Mouse (Mus musculus) hindbrain, embryonic 16.5 days (tissue): ENCODE measurements around the gene Klrk1. TPM values are rescaled to one million over a fixed set of nuclear protein-coding genes. Genes with fewer than 3 reads are reported as not detected.
"Not testable (repeated sequence)": the region's sequence is repeated elsewhere in the genome, so short reads cannot be mapped to it uniquely, and the experiment has no call there.

ENCODE experiments used
- ATAC-seq: fragments of 200-750 bp; cut with Nextera tagmentation; 2 replicates; pipeline ENCODE4 v1.8.0; 2017; ENCODE audit warnings: moderate TSS enrichment, moderate library complexity
- H3K27ac ChIP-seq: fragments of 300-500 bp; sonication (generic); 2 replicates; pipeline ENCODE4 v1.5.1; 2014; ENCODE audit warnings: low read depth, mild to moderate bottlenecking, control low read depth, low read length, moderate library complexity
- H3K27me3 ChIP-seq: fragments of 300-500 bp; sonication (generic); replicated peaks from 2 replicates; pipeline ENCODE4 v1.6.1; 2014; ENCODE audit warnings: low read length; ENCODE audit not compliant: control insufficient read depth, insufficient read depth
- H3K36me3 ChIP-seq: fragments of 300-500 bp; sonication (generic); 2 replicates; pipeline ENCODE4 v1.6.1; 2014; ENCODE audit warnings: mild to moderate bottlenecking, low read length, moderate library complexity, mixed read lengths; ENCODE audit not compliant: control insufficient read depth, insufficient read depth
- H3K4me1 ChIP-seq: fragments of 300-500 bp; sonication (generic); 2 replicates; pipeline ENCODE4 v1.6.1; 2014; ENCODE audit warnings: low read depth, low read length; ENCODE audit not compliant: control insufficient read depth, insufficient read depth
- H3K4me2 ChIP-seq: fragments of 300-500 bp; sonication (generic); 2 replicates; pipeline ENCODE4 v1.6.1; 2014; ENCODE audit warnings: mild to moderate bottlenecking, low read length, control low read depth, moderate library complexity
- H3K4me3 ChIP-seq: fragments of 300-500 bp; sonication (generic); 2 replicates; pipeline ENCODE4 v1.5.1; 2014; ENCODE audit warnings: mild to moderate bottlenecking, low read length, control low read depth, moderate library complexity
- H3K9ac ChIP-seq: fragments of 300-500 bp; sonication (generic); 2 replicates; pipeline ENCODE4 v1.6.1; 2014; ENCODE audit warnings: low read depth, mild to moderate bottlenecking, control low read depth, low read length, moderate library complexity
- H3K9me3 ChIP-seq: fragments of 300-500 bp; sonication (generic); 2 replicates; pipeline ENCODE4 v1.6.1; 2014; ENCODE audit warnings: mild to moderate bottlenecking, low read length, moderate library complexity; ENCODE audit not compliant: control insufficient read depth
- WGBS: fragments of 180-500 bp; shearing (Covaris S2); extraction: QIAGEN DNeasy Blood & Tissue Kit; methylation state at CpG from one replicate; pipeline ENCODE4 v1.1.7; 2014; 5-methylcytosine and 5-hydroxymethylcytosine counted together
- polyA plus RNA-seq: library from polyadenylated mRNA; unstranded; fragments of >200 nt; fragmentation: Nextera tagmentation; extraction: Ambion mirVana; gene quantifications from 2 replicates; pipeline ENCODE4 v1.2.1, GENCODE M21; 2015

The Klrk1 gene
- polyA plus RNA-seq = 0.25 and 0.26 TPM in 2 replicates

DNA sequence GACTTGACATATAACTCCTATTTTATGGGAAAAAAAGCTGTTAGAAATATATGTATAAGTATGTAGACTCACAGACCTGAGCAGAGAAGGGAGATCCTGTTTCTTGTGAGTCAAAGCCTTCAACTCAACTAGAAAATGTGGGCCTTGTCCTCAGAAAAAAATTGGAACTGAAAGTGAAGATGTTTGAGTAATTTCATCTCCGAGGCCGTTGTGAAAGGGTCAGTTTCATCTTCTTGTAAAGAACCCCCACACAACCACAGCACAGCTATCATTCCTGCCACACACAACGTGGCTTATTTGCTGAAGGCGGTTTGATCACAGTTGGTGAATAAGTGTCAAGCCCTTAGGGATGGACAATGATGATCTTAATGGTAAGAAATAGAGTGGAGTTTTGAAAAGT is at the start of gene Klrk1:
Gene Klrk1 (minus strand): TSS at position 130 of the 400 bp plus-strand sequence.
- WGBS = 81% methylated on average over 4 of the region's 4 CpGs

GRCm38 (mm10) chr6:129661301-129661700 is 37.6 kb upstream of the Klrk1 start:
- not testable (repeated sequence) for H3K36me3 ChIP-seq, H3K9me3 ChIP-seq, H3K4me3 ChIP-seq, H3K27me3 ChIP-seq, H3K9ac ChIP-seq, H3K4me2 ChIP-seq, H3K27ac ChIP-seq, ATAC-seq, H3K4me1 ChIP-seq
- no CpG with 5 or more reads among the region's 3 CpGs for WGBS

More for the DNA sequence above, at the start of gene Klrk1:
- Histone ChIP-seq H3K4me1 (no peaks in the 10 kb centered on the region), H3K27ac (no peak within 1 kb of the TSS), H3K27me3 (no peaks in the 10 kb centered on the region), H3K4me3 (no peak within 1 kb of the TSS), H3K4me2 (no peak within 1 kb of the TSS), H3K9me3 (no peaks in the 10 kb centered on the region), H3K9ac (no peak within 1 kb of the TSS), H3K36me3 (no peaks in the 10 kb centered on the region)
- ATAC-seq = no peak

GRCm38 (mm10) chr6:129660589-129660988 is 36.9 kb upstream of the Klrk1 start, which contains the start of gene Klrc2:
Gene Klrc2, minus strand, starts transcription at chr6:129660689.
- H3K9me3 ChIP-seq, H3K4me3 ChIP-seq, H3K4me2 ChIP-seq, ATAC-seq, H3K27ac ChIP-seq, H3K4me1 ChIP-seq, H3K27me3 ChIP-seq, H3K9ac ChIP-seq, H3K36me3 ChIP-seq: not testable (repeated sequence)
- WGBS = 80% methylated on average over 4 of the region's 4 CpGs

DNA sequence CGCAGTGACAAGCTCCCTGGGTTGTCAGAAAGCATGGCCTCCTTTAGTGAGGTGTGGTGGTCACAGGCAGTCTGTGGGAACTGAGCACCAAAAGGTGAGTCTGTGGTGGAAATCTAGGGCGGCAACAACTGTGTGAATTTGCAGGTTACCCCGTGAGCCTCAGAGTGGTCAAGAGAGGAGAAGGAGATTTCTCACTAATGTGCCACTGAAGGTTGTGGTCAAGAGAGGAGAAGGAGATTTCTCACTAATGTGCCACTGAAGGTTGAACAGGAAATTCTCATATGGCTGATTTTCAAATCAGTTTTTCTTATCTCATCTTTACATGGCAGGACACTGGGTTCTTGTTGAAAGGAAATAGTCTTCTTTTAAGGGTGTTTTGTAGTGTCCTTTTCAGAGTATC is 20.4 kb upstream of the Klrk1 start:
- H3K4me1 ChIP-seq, H3K9me3 ChIP-seq, H3K4me3 ChIP-seq, H3K27ac ChIP-seq, ATAC-seq, H3K4me2 ChIP-seq, H3K9ac ChIP-seq, H3K36me3 ChIP-seq, H3K27me3 ChIP-seq: not testable (repeated sequence)
- WGBS = no CpG with 5 or more reads among the region's 3 CpGs

- H3K4me2 ChIP-seq, H3K9me3 ChIP-seq, H3K9ac ChIP-seq, ATAC-seq, H3K36me3 ChIP-seq, H3K27me3 ChIP-seq, H3K4me3 ChIP-seq, H3K27ac ChIP-seq, H3K4me1 ChIP-seq: not testable (repeated sequence)
- 89% methylated on average over 3 of the region's 3 CpGs for WGBS
These were observed 19.6 kb upstream of the Klrk1 start, which contains the start of gene Klrc3 for GRCm38 (mm10) chr6:129643237-129643636. Gene Klrc3, minus strand, starts transcription at chr6:129643337.

GRCm38 (mm10) chr6:129631046-129631445 is 7.4 kb upstream of the Klrk1 start:
- H3K36me3 ChIP-seq, H3K27me3 ChIP-seq, H3K27ac ChIP-seq, H3K4me3 ChIP-seq, H3K9ac ChIP-seq, H3K9me3 ChIP-seq, H3K4me2 ChIP-seq, ATAC-seq, H3K4me1 ChIP-seq: not testable (repeated sequence)
- 80% methylated on average over 2 of the region's 2 CpGs for WGBS

- H3K4me3 ChIP-seq = no peak overlapping the region
- H3K27ac ChIP-seq = no peak overlapping the region
- no peaks in the 10 kb centered on the region for H3K36me3 ChIP-seq
- H3K27me3 ChIP-seq = no peaks in the 10 kb centered on the region
- H3K4me2 ChIP-seq = no peak overlapping the region
- H3K4me1 ChIP-seq = no peaks in the 10 kb centered on the region
- H3K9ac ChIP-seq = no peak overlapping the region
- no peaks in the 10 kb centered on the region for H3K9me3 ChIP-seq
- no peak for ATAC-seq
These were observed 15.3 kb downstream of the Klrk1 start for GRCm38 (mm10) chr6:129608372-129608771.

DNA sequence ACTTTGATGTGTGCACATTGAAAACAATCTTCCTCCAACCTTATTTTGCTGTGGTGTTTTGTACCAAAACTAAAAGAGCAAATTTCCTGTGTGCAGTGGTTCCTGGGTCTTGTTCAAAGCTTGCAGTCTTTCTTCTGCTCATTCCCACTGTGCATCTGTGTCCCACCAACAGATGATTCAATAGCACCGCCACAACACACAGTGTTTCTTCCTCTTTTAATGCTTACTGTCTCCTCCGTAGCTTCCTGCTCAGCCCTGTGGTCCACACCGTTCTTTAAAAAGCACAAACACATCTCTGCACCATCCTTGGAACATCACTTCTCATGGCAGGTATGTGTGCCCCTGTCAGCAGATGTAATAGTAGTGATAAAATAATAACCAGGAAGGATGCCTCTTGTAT is 32.2 kb downstream of the Klrk1 start, which contains the start of gene Klrd1:
Gene Klrd1 (plus strand): TSS at position 275 of the 400 bp plus-strand sequence.
- Histone ChIP-seq H3K4me1 (no peaks in the 10 kb centered on the region), H3K4me3 (no peak within 1 kb of the TSS), H3K9me3 (no peaks in the 10 kb centered on the region), H3K27me3 (no peaks in the 10 kb centered on the region), H3K27ac (no peak within 1 kb of the TSS), H3K4me2 (no peak within 1 kb of the TSS), H3K9ac (no peak within 1 kb of the TSS), H3K36me3 (no peaks in the 10 kb centered on the region)
- ATAC-seq = no peak
- 83% methylated on average over 3 of the region's 3 CpGs for WGBS

GRCm38 (mm10) chr6:129583014-129583413 is 40.6 kb downstream of the Klrk1 start:
- H3K27ac ChIP-seq = no peak overlapping the region
- no peak for ATAC-seq
- WGBS = 77% methylated on average over 3 of the region's 3 CpGs
- H3K36me3 ChIP-seq = no peaks in the 10 kb centered on the region
- H3K9ac ChIP-seq = no peak overlapping the region
- H3K4me2 ChIP-seq = no peak overlapping the region
- no peaks in the 10 kb centered on the region for H3K4me1 ChIP-seq
- H3K9me3 ChIP-seq = no peaks in the 10 kb centered on the region
- H3K27me3 ChIP-seq = no peaks in the 10 kb centered on the region
- H3K4me3 ChIP-seq = no peak overlapping the region

DNA sequence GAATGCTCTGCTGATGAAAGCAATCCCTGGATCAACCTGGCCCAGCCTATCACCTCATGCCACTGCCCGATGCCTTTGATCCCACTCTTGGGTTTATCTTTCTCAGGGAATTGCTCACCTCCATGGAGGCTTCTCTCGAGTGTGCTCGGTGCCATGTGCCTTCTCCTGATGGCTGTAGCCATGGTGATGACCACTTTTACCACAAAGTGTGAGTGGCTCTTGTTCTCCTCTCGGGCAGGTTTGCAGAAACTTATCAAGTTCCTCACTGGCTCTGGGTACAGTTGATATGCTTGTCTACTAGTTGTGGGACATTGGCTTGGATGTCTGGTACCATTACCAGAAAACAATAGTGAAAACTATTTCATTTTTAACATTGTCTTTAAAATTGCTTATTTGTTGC is 41.8 kb downstream of the Klrk1 start:
- no peak for ATAC-seq
- WGBS = 86% methylated on average over 4 of the region's 4 CpGs
- Histone ChIP-seq H3K9ac (no peak overlapping the region), H3K9me3 (no peaks in the 10 kb centered on the region), H3K27ac (no peak overlapping the region), H3K27me3 (no peaks in the 10 kb centered on the region), H3K4me1 (no peaks in the 10 kb centered on the region), H3K4me2 (no peak overlapping the region), H3K4me3 (no peak overlapping the region), H3K36me3 (no peaks in the 10 kb centered on the region)
